Mouse (Mus musculus): Measurements from ENCODE around the gene Kcna3. TPM values are rescaled to one million over a fixed set of nuclear protein-coding genes. Genes with fewer than 3 reads are reported as not detected.

The Kcna3 gene
- polyA plus RNA-seq, 1 experiment from 2014 or later, result 1.4 TPM

GRCm38 (mm10) chr3:107040408-107040807 lies 4.4 kb downstream of the Kcna3 start:
- Histone ChIP-seq H3K36me3 (ENCODE audit: control insufficient read depth, insufficient read depth, low read length) (no peaks in the 10 kb centered on the region), H3K27me3 (replicated peaks; ENCODE audit: control insufficient read depth, insufficient read depth, low read length) (peaks cover 17% of the 10 kb centered on the region), H3K9me3 (ENCODE audit: control insufficient read depth, low read length) (no peaks in the 10 kb centered on the region), H3K4me3 (ENCODE audit: low read depth, low read length) (no peak overlapping the region), H3K4me1 (replicated peaks; ENCODE audit: control insufficient read depth, insufficient read depth, low read length) (no peaks in the 10 kb centered on the region), H3K27ac (ENCODE audit: low read depth) (no peak overlapping the region), H3K9ac (ENCODE audit: low read length) (no peak overlapping the region), H3K4me2 (ENCODE audit: low read length) (no peak overlapping the region)
- 89% methylated on average over 3 of the region's 3 CpGs for WGBS
- ATAC-seq (replicated peaks; ENCODE audit: low FRiP score, low TSS enrichment, low read depth) (no peak), DNase-seq (ENCODE audit: low spot score) (no peak)

- DNase-seq (ENCODE audit: low spot score) (no peak), ATAC-seq (replicated peaks; ENCODE audit: low FRiP score, low TSS enrichment, low read depth) (no peak)
- Histone ChIP-seq H3K9ac (ENCODE audit: low read length) (no peak overlapping the region), H3K4me3 (ENCODE audit: low read depth, low read length) (no peak overlapping the region), H3K4me2 (ENCODE audit: low read length) (no peak overlapping the region), H3K27me3 (replicated peaks; ENCODE audit: control insufficient read depth, insufficient read depth, low read length) (peaks cover 16% of the 10 kb centered on the region), H3K36me3 (ENCODE audit: control insufficient read depth, insufficient read depth, low read length) (no peaks in the 10 kb centered on the region), H3K9me3 (ENCODE audit: control insufficient read depth, low read length) (no peaks in the 10 kb centered on the region), H3K4me1 (replicated peaks; ENCODE audit: control insufficient read depth, insufficient read depth, low read length) (no peaks in the 10 kb centered on the region), H3K27ac (ENCODE audit: low read depth) (no peak overlapping the region)
- WGBS, result 79% methylated on average over 1 of the region's 1 CpGs
Measured at GRCm38 (mm10) chr3:107041718-107042117, 5.7 kb downstream of the Kcna3 start.

GRCm38 (mm10) chr3:107061468-107061867 lies 25.5 kb downstream of the Kcna3 start:
- H3K9ac ChIP-seq (ENCODE audit: low read length), result no peak overlapping the region
- no peaks in the 10 kb centered on the region for H3K36me3 ChIP-seq (ENCODE audit: control insufficient read depth, insufficient read depth, low read length)
- H3K4me3 ChIP-seq (ENCODE audit: low read depth, low read length), result no peak overlapping the region
- H3K27me3 ChIP-seq (replicated peaks; ENCODE audit: control insufficient read depth, insufficient read depth, low read length), result no peaks in the 10 kb centered on the region
- H3K9me3 ChIP-seq (ENCODE audit: control insufficient read depth, low read length), result no peaks in the 10 kb centered on the region
- no peaks in the 10 kb centered on the region for H3K4me1 ChIP-seq (replicated peaks; ENCODE audit: control insufficient read depth, insufficient read depth, low read length)
- ATAC-seq (replicated peaks; ENCODE audit: low FRiP score, low TSS enrichment, low read depth) (no peak), DNase-seq (ENCODE audit: low spot score) (no peak)
- no peak overlapping the region for H3K4me2 ChIP-seq (ENCODE audit: low read length)
- no peak overlapping the region for H3K27ac ChIP-seq (ENCODE audit: low read depth)
- 82% methylated on average over 1 of the region's 1 CpGs for whole genome bisulfite sequencing

GRCm38 (mm10) chr3:107062771-107063170 lies 26.8 kb downstream of the Kcna3 start:
- Histone ChIP-seq H3K4me1 (replicated peaks; ENCODE audit: control insufficient read depth, insufficient read depth, low read length) (no peaks in the 10 kb centered on the region), H3K9me3 (ENCODE audit: control insufficient read depth, low read length) (no peaks in the 10 kb centered on the region), H3K9ac (ENCODE audit: low read length) (no peak overlapping the region), H3K27me3 (replicated peaks; ENCODE audit: control insufficient read depth, insufficient read depth, low read length) (no peaks in the 10 kb centered on the region), H3K4me3 (ENCODE audit: low read depth, low read length) (no peak overlapping the region), H3K4me2 (ENCODE audit: low read length) (no peak overlapping the region), H3K27ac (ENCODE audit: low read depth) (no peak overlapping the region), H3K36me3 (ENCODE audit: control insufficient read depth, insufficient read depth, low read length) (no peaks in the 10 kb centered on the region)
- DNase-seq (ENCODE audit: low spot score) (no peak), ATAC-seq (replicated peaks; ENCODE audit: low FRiP score, low TSS enrichment, low read depth) (no peak)
- WGBS, result 50% methylated on average over 1 of the region's 1 CpGs

- Histone ChIP-seq H3K27me3 (replicated peaks; ENCODE audit: control insufficient read depth, insufficient read depth, low read length) (no peaks in the 10 kb centered on the region), H3K4me2 (ENCODE audit: low read length) (no peak overlapping the region), H3K36me3 (ENCODE audit: control insufficient read depth, insufficient read depth, low read length) (no peaks in the 10 kb centered on the region), H3K9ac (ENCODE audit: low read length) (no peak overlapping the region), H3K27ac (ENCODE audit: low read depth) (no peak overlapping the region), H3K9me3 (ENCODE audit: control insufficient read depth, low read length) (no peaks in the 10 kb centered on the region), H3K4me3 (ENCODE audit: low read depth, low read length) (no peak overlapping the region), H3K4me1 (replicated peaks; ENCODE audit: control insufficient read depth, insufficient read depth, low read length) (no peaks in the 10 kb centered on the region)
- no peak for DNase-seq (ENCODE audit: low spot score)
- WGBS, result 74% methylated on average over 6 of the region's 6 CpGs
- ATAC-seq (replicated peaks; ENCODE audit: low FRiP score, low TSS enrichment, low read depth), result no peak
Measured at GRCm38 (mm10) chr3:107065510-107066095, 29.6 kb downstream of the Kcna3 start.

- no peaks in the 10 kb centered on the region for H3K36me3 ChIP-seq (ENCODE audit: control insufficient read depth, insufficient read depth, low read length)
- H3K4me3 ChIP-seq (ENCODE audit: low read depth, low read length), result no peak overlapping the region
- DNase-seq (ENCODE audit: low spot score) (no peak), ATAC-seq (replicated peaks; ENCODE audit: low FRiP score, low TSS enrichment, low read depth) (no peak)
- H3K4me1 ChIP-seq (replicated peaks; ENCODE audit: control insufficient read depth, insufficient read depth, low read length), result no peaks in the 10 kb centered on the region
- no peak overlapping the region for H3K27ac ChIP-seq (ENCODE audit: low read depth)
- WGBS, result 88% methylated on average over 7 of the region's 7 CpGs
- H3K4me2 ChIP-seq (ENCODE audit: low read length), result no peak overlapping the region
- H3K9ac ChIP-seq (ENCODE audit: low read length), result no peak overlapping the region
- no peaks in the 10 kb centered on the region for H3K27me3 ChIP-seq (replicated peaks; ENCODE audit: control insufficient read depth, insufficient read depth, low read length)
- no peaks in the 10 kb centered on the region for H3K9me3 ChIP-seq (ENCODE audit: control insufficient read depth, low read length)
Measured at GRCm38 (mm10) chr3:107066165-107066850, 30.3 kb downstream of the Kcna3 start.

- no peak overlapping the region for H3K4me3 ChIP-seq (ENCODE audit: low read depth, low read length)
- no peak for ATAC-seq (replicated peaks; ENCODE audit: low FRiP score, low TSS enrichment, low read depth)
Measured at GRCm38 (mm10) chr3:107067245-107067644, 31.3 kb downstream of the Kcna3 start.

GRCm38 (mm10) chr3:107073863-107074262 lies 37.9 kb downstream of the Kcna3 start:
- Histone ChIP-seq H3K27me3 (replicated peaks; ENCODE audit: control insufficient read depth, insufficient read depth, low read length) (no peaks in the 10 kb centered on the region), H3K9ac (ENCODE audit: low read length) (no peak overlapping the region), H3K27ac (ENCODE audit: low read depth) (no peak overlapping the region), H3K4me1 (replicated peaks; ENCODE audit: control insufficient read depth, insufficient read depth, low read length) (no peaks in the 10 kb centered on the region), H3K4me3 (ENCODE audit: low read depth, low read length) (no peak overlapping the region), H3K36me3 (ENCODE audit: control insufficient read depth, insufficient read depth, low read length) (no peaks in the 10 kb centered on the region), H3K4me2 (ENCODE audit: low read length) (no peak overlapping the region), H3K9me3 (ENCODE audit: control insufficient read depth, low read length) (no peaks in the 10 kb centered on the region)
- ATAC-seq (replicated peaks; ENCODE audit: low FRiP score, low TSS enrichment, low read depth) (no peak), DNase-seq (ENCODE audit: low spot score) (no peak)
- 66% methylated on average over 2 of the region's 2 CpGs for WGBS

More at GRCm38 (mm10) chr3:107067245-107067644, 31.3 kb downstream of the Kcna3 start:
- Histone ChIP-seq H3K9me3 (ENCODE audit: control insufficient read depth, low read length) (no peaks in the 10 kb centered on the region), H3K4me2 (ENCODE audit: low read length) (no peak overlapping the region), H3K27me3 (replicated peaks; ENCODE audit: control insufficient read depth, insufficient read depth, low read length) (no peaks in the 10 kb centered on the region), H3K27ac (ENCODE audit: low read depth) (no peak overlapping the region), H3K4me1 (replicated peaks; ENCODE audit: control insufficient read depth, insufficient read depth, low read length) (no peaks in the 10 kb centered on the region), H3K9ac (ENCODE audit: low read length) (no peak overlapping the region), H3K36me3 (ENCODE audit: control insufficient read depth, insufficient read depth, low read length) (no peaks in the 10 kb centered on the region)
- DNase-seq (ENCODE audit: low spot score), result no peak
- WGBS, result 71% methylated on average over 6 of the region's 6 CpGs

- no peak for ATAC-seq (replicated peaks; ENCODE audit: low FRiP score, low TSS enrichment, low read depth)
- DNase-seq (ENCODE audit: low spot score), result no peak
- Histone ChIP-seq H3K4me1 (replicated peaks; ENCODE audit: control insufficient read depth, insufficient read depth, low read length) (no peaks in the 10 kb centered on the region), H3K4me3 (ENCODE audit: low read depth, low read length) (no peak overlapping the region), H3K9ac (ENCODE audit: low read length) (no peak overlapping the region), H3K9me3 (ENCODE audit: control insufficient read depth, low read length) (no peaks in the 10 kb centered on the region), H3K36me3 (ENCODE audit: control insufficient read depth, insufficient read depth, low read length) (no peaks in the 10 kb centered on the region), H3K4me2 (ENCODE audit: low read length) (no peak overlapping the region), H3K27ac (ENCODE audit: low read depth) (no peak overlapping the region), H3K27me3 (replicated peaks; ENCODE audit: control insufficient read depth, insufficient read depth, low read length) (no peaks in the 10 kb centered on the region)
- 90% methylated on average over 1 of the region's 1 CpGs for WGBS
Measured at GRCm38 (mm10) chr3:107075705-107076104, 39.7 kb downstream of the Kcna3 start.
